Mouse (Mus musculus) CH12.LX (cell line): ENCODE data around the gene Sv2b. TPM values are rescaled to one million over a fixed set of nuclear protein-coding genes. Genes with fewer than 3 reads are reported as not detected.

Experiments used
- DNase-seq: peaks from one replicate; pipeline ENCODE4 v3.0.0-alpha.2; 2013; ENCODE audit errors: extremely low read depth
- H3K27ac ChIP-seq: 2 replicates; pipeline ENCODE4 v1.5.1; 2012; ENCODE audit warnings: low read depth, mild to moderate bottlenecking, control low read depth, moderate library complexity; ENCODE audit not compliant: insufficient read depth
- H3K27me3 ChIP-seq: replicated peaks from 2 replicates; pipeline ENCODE3; 2012; ENCODE audit warnings: inconsistent platforms
- H3K36me3 ChIP-seq, 2 experiments: replicated peaks in 1 of 2; 2 replicates each; pipeline versions ENCODE3 to v1.6.1; 2012; ENCODE audit warnings: inconsistent platforms in 1 of 2, low read length in 1 of 2, mild to moderate bottlenecking in 1 of 2, mixed read lengths in 1 of 2, moderate library complexity in 1 of 2; ENCODE audit not compliant: control insufficient read depth in 1 of 2, insufficient read depth in 1 of 2
- H3K4me1 ChIP-seq, 2 experiments: 2 replicates each; pipeline ENCODE4 v1.6.1; 2012; ENCODE audit warnings: inconsistent platforms in 1 of 2, moderate library complexity in 1 of 2; ENCODE audit not compliant: insufficient read depth in 2 of 2, control insufficient read depth in 1 of 2
- H3K4me2 ChIP-seq: 2 replicates; pipeline ENCODE4 v1.6.1; 2012; ENCODE audit warnings: low read depth, mild to moderate bottlenecking, control low read depth; ENCODE audit not compliant: poor library complexity, insufficient read depth, severe bottlenecking
- H3K4me3 ChIP-seq, 3 experiments: fragments of 150-350 bp in 1 of 3; sonication (generic) in 1 of 3; replicated peaks in 1 of 3; 2 replicates each; pipeline versions ENCODE3 to v1.5.1; 2011 to 2012; ENCODE audit warnings: low read depth in 2 of 3, low read length in 2 of 3, mild to moderate bottlenecking in 2 of 3, moderate library complexity in 2 of 3, control low read depth in 1 of 3, improper control_type of control experiment in 1 of 3, inconsistent platforms in 1 of 3, mixed read lengths in 1 of 3; ENCODE audit not compliant: poor library complexity in 1 of 3
- H3K79me2 ChIP-seq: replicated peaks from 2 replicates; pipeline ENCODE4 v1.6.1; 2012; ENCODE audit warnings: mild to moderate bottlenecking, moderate library complexity; ENCODE audit not compliant: control insufficient read depth, poor library complexity, insufficient read depth, severe bottlenecking; ENCODE audit errors: extremely low read depth
- H3K9ac ChIP-seq: 2 replicates; pipeline ENCODE4 v1.6.1; 2012; ENCODE audit warnings: low read depth, mild to moderate bottlenecking, control low read depth, moderate library complexity; ENCODE audit not compliant: insufficient read depth
- H3K9me3 ChIP-seq: replicated peaks from 2 replicates; pipeline ENCODE3; 2012; ENCODE audit warnings: low read length, inconsistent platforms, mixed read lengths
- CHD2 ChIP-seq: IDR thresholded peaks from 2 replicates; pipeline ENCODE4 v1.6.1; 2011; ENCODE audit warnings: low read length, improper control_type of control experiment
- CTCF ChIP-seq, 2 experiments: IDR thresholded peaks in 1 of 2; conservative IDR thresholded peaks in 1 of 2; 2 replicates each; pipeline ENCODE4 v1.5.1; 2011 to 2012; ENCODE audit warnings: low read depth in 2 of 2, low read length in 2 of 2, improper control_type of control experiment in 1 of 2, inconsistent platforms in 1 of 2, mild to moderate bottlenecking in 1 of 2, moderate library complexity in 1 of 2
- ELF1 ChIP-seq: IDR thresholded peaks from 2 replicates; pipeline ENCODE4 v1.6.1; 2014; ENCODE audit warnings: low read depth, mild to moderate bottlenecking, inconsistent platforms, low read length, improper control_type of control experiment
- EP300 ChIP-seq: IDR thresholded peaks from 2 replicates; pipeline ENCODE4 v1.6.1; 2011; ENCODE audit warnings: low read length, improper control_type of control experiment
- ETS1 ChIP-seq: conservative IDR thresholded peaks from 2 replicates; pipeline ENCODE4 v1.6.1; 2012; ENCODE audit warnings: low read depth, mild to moderate bottlenecking, inconsistent platforms, low read length, improper control_type of control experiment, moderate library complexity
- GABPA ChIP-seq: IDR thresholded peaks from 2 replicates; pipeline ENCODE4 v1.6.1; 2012; ENCODE audit warnings: low read depth, low read length, improper control_type of control experiment, inconsistent platforms; ENCODE audit not compliant: insufficient replicate concordance
- IRF4 ChIP-seq: IDR thresholded peaks from 2 replicates; pipeline ENCODE4 v1.6.1; 2014; ENCODE audit warnings: low read depth, mild to moderate bottlenecking, inconsistent platforms, low read length, improper control_type of control experiment
- JUND ChIP-seq: conservative IDR thresholded peaks from 2 replicates; pipeline ENCODE4 v1.6.1; 2011; ENCODE audit warnings: low read depth, low read length, improper control_type of control experiment
- KAT2A ChIP-seq: IDR thresholded peaks from 2 replicates; pipeline ENCODE4 v1.6.1; 2012; ENCODE audit warnings: low read length, improper control_type of control experiment, inconsistent platforms; ENCODE audit not compliant: insufficient replicate concordance
- MAFK ChIP-seq: IDR thresholded peaks from 2 replicates; pipeline ENCODE4 v1.6.1; 2011; ENCODE audit warnings: low read length, improper control_type of control experiment; ENCODE audit not compliant: insufficient replicate concordance
- MAX ChIP-seq: IDR thresholded peaks from 2 replicates; pipeline ENCODE4 v1.6.1; 2011; ENCODE audit warnings: low read length, improper control_type of control experiment
- MAZ ChIP-seq: IDR thresholded peaks from 2 replicates; pipeline ENCODE4 v1.6.1; 2012; ENCODE audit warnings: low read depth, mild to moderate bottlenecking, inconsistent platforms, low read length, improper control_type of control experiment, moderate library complexity
- MXI1 ChIP-seq: IDR thresholded peaks from 2 replicates; pipeline ENCODE4 v1.6.1; 2011; ENCODE audit warnings: mild to moderate bottlenecking, low read depth, low read length, improper control_type of control experiment
- MYC ChIP-seq: IDR thresholded peaks from 2 replicates; pipeline ENCODE4 v1.6.1; 2011; ENCODE audit warnings: low read depth, mild to moderate bottlenecking, improper control_type of control experiment, low read length
- PAX5 ChIP-seq: IDR thresholded peaks from 2 replicates; pipeline ENCODE4 v1.6.1; 2012; ENCODE audit warnings: low read length, inconsistent platforms, mixed read lengths
- POLR2A ChIP-seq: IDR thresholded peaks from 2 replicates; pipeline ENCODE4 v1.6.1; 2011; ENCODE audit warnings: low read depth, mild to moderate bottlenecking, improper control_type of control experiment, low read length
- POLR2AphosphoS2 ChIP-seq: IDR thresholded peaks from 2 replicates; pipeline ENCODE4 v1.6.1; 2011; ENCODE audit warnings: low read depth, low read length, improper control_type of control experiment
- RAD21 ChIP-seq: IDR thresholded peaks from 2 replicates; pipeline ENCODE4 v1.6.1; 2011; ENCODE audit warnings: low read depth, mild to moderate bottlenecking, low read length, improper control_type of control experiment, moderate library complexity
- SIN3A ChIP-seq: IDR thresholded peaks from 2 replicates; pipeline ENCODE4 v1.6.1; 2012; ENCODE audit warnings: low read length, improper control_type of control experiment, inconsistent platforms
- TBP ChIP-seq: conservative IDR thresholded peaks from 2 replicates; pipeline ENCODE4 v1.6.1; 2011; ENCODE audit warnings: low read depth, low read length, improper control_type of control experiment
- USF1 ChIP-seq: IDR thresholded peaks from 2 replicates; pipeline ENCODE4 v1.6.1; 2014; ENCODE audit warnings: low read depth, mild to moderate bottlenecking, inconsistent platforms, low read length, improper control_type of control experiment
- USF2 ChIP-seq: conservative IDR thresholded peaks from 2 replicates; pipeline ENCODE4 v1.6.1; 2011; ENCODE audit warnings: low read depth, low read length, improper control_type of control experiment
- ZKSCAN1 ChIP-seq: IDR thresholded peaks from 2 replicates; pipeline ENCODE4 v1.6.1; 2012; ENCODE audit warnings: low read depth, inconsistent platforms, low read length, improper control_type of control experiment, borderline replicate concordance
- ZMIZ1 ChIP-seq: IDR thresholded peaks from 2 replicates; pipeline ENCODE4 v1.6.1; 2012; ENCODE audit warnings: low read depth, mild to moderate bottlenecking, inconsistent platforms, low read length, improper control_type of control experiment
- ZNF384 ChIP-seq: IDR thresholded peaks from 2 replicates; pipeline ENCODE4 v1.6.1; 2012; ENCODE audit warnings: low read depth, low read length, improper control_type of control experiment, inconsistent platforms
- dilution Hi-C: fragments of 300-500 bp; cut with MboI; formaldehyde crosslinking; loops from 2 replicates; pipeline ENCODE4 v1.14.3; 2020; ENCODE audit warnings: low sequenced_read_pairs; ENCODE audit not compliant: extremely low pct_unique_long_range_greater_than_20kb, extremely low pct_ligation_motif_present
- in situ Hi-C: fragments of 300-500 bp; cut with MboI; formaldehyde crosslinking; loops from 3 replicates; pipeline ENCODE4 v1.14.3; 2019; ENCODE audit warnings: low sequenced_read_pairs, low pct_ligation_motif_present, low pct_unique_long_range_greater_than_20kb, mixed read lengths
- polyA plus RNA-seq: library from polyadenylated mRNA; unstranded; fragments of >175 nt; gene quantifications from 2 replicates; pipeline ENCODE4 v1.2.1, GENCODE M21; 2012; ENCODE audit warnings: low read depth; ENCODE audit not compliant: insufficient read length
- total RNA-seq, 2 experiments: library from RNA; depleted of rRNA; stranded (reverse); fragments of 300-350 nt in 1 of 2; fragments of >200 nt in 1 of 2; gene quantifications; 2 replicates each; pipeline ENCODE4 v1.2.3; 2012 to 2014

The Sv2b gene
- total and polyA plus RNA-seq, 3 experiments: 0.04 TPM; not detected in 2

DNA sequence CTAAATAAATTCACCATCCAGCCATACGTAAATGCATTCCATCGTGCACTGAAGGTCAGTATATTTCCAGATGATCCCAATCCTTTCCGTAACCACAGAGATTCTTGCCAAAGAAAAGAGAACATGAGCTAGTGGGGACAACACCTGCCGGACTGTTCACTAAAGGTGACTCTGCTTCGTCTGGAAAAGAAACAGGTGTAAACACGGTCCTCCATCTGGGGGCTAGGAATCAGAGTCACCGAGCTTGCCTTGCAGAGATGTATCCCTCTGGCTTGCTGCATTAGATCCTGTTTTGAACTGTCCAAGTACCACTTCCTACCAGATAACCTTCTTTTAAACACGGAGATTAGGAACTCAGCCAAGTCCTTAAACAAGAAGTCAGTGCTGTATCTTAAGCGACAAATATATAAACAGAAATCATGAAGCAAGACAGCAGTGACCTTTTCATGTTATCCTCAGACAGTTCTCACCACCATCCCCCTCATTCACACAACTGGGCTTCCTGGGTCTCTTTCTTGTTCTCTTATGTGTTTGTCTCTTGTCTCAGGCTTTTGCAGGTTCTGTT is 3.1 kb downstream of the Sv2b start:
- Histone ChIP-seq H3K4me1 (no peaks in the 10 kb centered on the region), H3K9ac (no peak overlapping the region), H3K9me3 (no peaks in the 10 kb centered on the region), H3K36me3 (no peaks in the 10 kb centered on the region), H3K79me2 (no peaks in the 10 kb centered on the region), H3K4me2 (no peak overlapping the region), H3K27me3 (no peaks in the 10 kb centered on the region)
- in situ Hi-C loops: no loop called here
- dilution Hi-C loops: no loop called here
- TF ChIP-seq CHD2 (no peak), USF2 (no peak), EP300 (no peak), ZNF384 (no peak), USF1 (no peak), MXI1 (no peak), MAZ (no peak), IRF4 (no peak), KAT2A (no peak), MYC (no peak), RAD21 (no peak), ZKSCAN1 (no peak), TBP (no peak), MAFK (no peak), POLR2A (no peak), SIN3A (no peak), CTCF (conservative IDR thresholded peaks at IDR 0.05 in 1 of 2, IDR thresholded peaks at IDR 0.05 in 1 of 2; ENCODE audit: low read depth in 2 of 2, low read length in 2 of 2) (no peak)
- TF ChIP-seq, all 38 proteins: peak for 0
- Histone ChIP-seq H3K27ac (no peak overlapping the region), H3K4me3 (no peak overlapping the region)
- no peak for DNase-seq

GRCm38 (mm10) chr7:75302523-75303215 is 6.4 kb downstream of the Sv2b start:
- in situ Hi-C loops: no loop called here
- H3K36me3 ChIP-seq: no peaks in the 10 kb centered on the region
- H3K79me2 ChIP-seq: no peaks in the 10 kb centered on the region
- TF ChIP-seq PAX5 (no peak), JUND (no peak), POLR2AphosphoS2 (no peak), ETS1 (no peak), ZMIZ1 (no peak), RAD21 (no peak), EP300 (no peak), MAX (no peak), USF2 (no peak), KAT2A (no peak), ELF1 (no peak), GABPA (no peak), USF1 (no peak), TBP (no peak)
- H3K27ac ChIP-seq: no peak overlapping the region
- no peaks in the 10 kb centered on the region for H3K4me1 ChIP-seq
- H3K27me3 ChIP-seq: no peaks in the 10 kb centered on the region
- no peak overlapping the region for H3K4me2 ChIP-seq
- no peak overlapping the region for H3K9ac ChIP-seq
- dilution Hi-C loops: no loop called here
- DNase-seq: no peak
- no peak overlapping the region for H3K4me3 ChIP-seq
- no peaks in the 10 kb centered on the region for H3K9me3 ChIP-seq
